Mouse (Mus musculus) 3134 (cell line): ENCODE results near the gene Rnf34.
A peak's percentile ranks its signal among the peaks of the same experiment; 100 is the strongest.

Experiments used
- DNase-seq: peaks from one replicate; pipeline ENCODE4 v3.0.0-alpha.2; 2011; ENCODE audit warnings: low spot score; ENCODE audit not compliant: insufficient read length; ENCODE audit errors: extremely low read depth

The Rnf34 gene

DNA sequence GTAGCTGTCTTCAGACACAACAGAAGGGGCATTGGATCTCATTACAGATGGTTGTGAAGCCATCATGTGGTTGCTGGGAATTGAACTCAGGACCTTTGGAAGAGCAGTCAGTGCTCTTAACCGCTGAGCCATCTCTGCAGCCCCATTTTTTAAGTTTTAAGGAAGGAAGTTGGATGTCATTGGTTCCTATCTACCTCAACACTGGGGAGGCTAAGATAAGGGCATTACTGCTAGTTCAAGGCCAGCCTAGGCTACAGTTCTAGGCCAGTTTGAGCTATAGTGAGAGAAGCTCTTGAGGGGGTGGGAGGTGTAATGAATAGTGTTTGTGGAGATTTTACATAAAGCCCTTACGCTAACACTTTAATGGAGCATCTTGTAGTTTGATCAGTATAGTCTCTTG, 13.2 kb downstream of the Rnf34 start:
- DNase-seq: no peak

DNA sequence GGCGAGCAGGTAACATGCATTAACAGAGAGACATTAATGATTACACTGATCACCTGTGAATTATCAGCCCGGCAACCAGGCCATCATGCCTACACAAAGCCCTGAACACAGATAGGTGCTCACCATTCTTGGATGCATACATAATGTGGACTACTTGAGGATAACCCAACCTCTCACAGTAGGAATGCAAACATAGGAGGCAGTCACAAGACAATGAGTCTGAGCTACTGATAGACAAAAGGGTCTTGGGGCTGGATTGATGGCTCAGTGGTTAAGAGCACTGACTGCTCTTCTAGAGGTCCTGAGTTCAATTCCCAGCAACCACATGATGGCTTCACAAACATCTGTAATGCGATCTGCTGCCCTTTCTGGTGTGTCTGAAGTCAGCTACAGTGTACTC, 22.8 kb downstream of the Rnf34 start:
- no peak for DNase-seq

DNA sequence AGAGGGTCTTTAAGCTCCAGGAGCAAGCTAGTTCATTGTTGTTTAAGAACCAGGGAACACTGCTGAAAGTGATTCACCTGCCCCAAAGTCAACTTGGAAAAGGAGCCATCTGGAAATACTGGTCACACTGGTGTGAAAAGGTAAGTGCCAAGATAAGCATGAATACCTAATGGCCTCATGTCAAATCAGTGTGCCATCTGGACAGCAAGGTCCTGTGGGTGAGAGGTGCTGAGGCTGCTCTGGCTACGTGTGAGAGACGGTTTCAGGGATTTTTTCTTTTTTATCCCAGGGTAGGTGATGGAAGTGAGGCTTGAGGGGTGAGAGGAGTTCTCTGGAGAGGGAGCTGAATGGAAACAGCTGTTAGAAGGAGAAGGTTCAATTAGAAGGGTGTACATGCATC, 23.7 kb downstream of the Rnf34 start:
- no peak for DNase-seq

DNA sequence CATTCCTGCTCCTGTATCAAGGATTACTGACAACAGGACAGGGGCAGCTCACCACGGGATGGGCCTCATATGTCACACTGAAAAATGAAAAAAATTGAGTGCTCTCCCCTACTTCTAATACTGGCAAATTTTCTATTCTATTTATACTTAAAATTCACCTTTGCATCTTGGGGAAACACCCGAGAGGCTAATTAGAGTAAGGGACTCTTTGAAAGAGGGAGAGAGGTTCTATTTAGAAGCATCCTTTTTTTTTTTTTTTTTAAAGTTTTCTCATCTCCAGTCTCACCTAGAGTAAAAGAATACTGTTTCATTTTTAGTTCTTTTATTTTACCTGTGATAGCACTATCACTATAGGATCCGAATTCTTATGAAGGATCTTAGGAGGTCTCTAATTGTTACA, 24.5 kb downstream of the Rnf34 start:
- no peak for DNase-seq

DNA sequence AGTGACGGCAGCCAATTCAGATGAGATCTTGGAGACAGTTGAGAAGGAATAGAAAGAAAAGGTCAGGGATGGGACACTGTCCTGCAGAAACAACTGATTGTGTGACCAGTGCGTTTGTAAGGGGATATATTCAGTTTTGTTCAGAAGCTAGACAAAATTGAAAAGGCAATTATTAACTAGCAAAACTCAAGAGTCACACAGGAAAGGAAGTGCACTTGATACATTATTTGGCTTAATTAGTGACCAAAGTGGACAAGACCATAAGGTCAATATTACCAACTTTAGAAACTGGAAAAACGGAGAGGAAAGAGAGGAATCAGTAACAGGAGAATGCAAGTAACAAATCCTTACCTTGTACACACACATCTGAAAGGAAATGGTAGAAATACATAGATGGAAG, 26.8 kb downstream of the Rnf34 start:
- DNase-seq: no peak

DNA sequence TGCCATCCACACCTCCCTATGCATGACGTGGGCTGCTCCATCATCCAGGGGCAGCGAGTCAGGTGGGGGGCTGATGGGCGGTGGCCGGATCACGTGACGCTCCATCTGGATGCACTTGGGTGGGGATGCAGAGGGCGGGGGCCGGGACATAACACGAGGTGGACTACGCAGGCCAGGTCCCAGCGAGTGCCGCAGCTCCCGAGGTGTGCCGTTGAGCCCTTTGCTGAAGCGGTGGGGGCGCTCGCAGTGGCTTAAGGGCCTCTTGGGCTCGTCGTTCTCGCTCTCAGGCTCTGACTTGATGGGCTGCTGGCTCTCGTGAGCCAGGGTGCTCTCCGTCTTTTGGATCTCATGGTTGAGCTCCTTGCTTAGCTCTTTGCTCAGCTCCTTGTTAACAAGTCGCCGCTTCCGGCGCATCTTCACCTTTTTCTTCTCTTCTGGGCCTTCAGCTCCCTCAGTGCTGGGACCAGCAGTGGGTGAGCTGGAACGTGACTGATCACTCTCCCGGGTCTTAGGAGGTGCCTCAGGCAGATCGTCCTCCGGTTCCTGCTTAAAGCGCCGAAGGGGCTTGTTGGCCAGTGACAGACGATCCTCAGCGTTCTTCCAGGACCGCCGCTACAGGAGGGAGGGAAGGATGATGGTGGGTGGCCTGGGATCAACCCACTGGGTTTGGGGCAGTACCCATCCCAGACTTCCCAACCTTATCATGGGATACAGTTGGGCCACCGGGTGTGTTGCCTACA, 30.6 kb downstream of the Rnf34 start:
- DNase-seq: no peak

DNA sequence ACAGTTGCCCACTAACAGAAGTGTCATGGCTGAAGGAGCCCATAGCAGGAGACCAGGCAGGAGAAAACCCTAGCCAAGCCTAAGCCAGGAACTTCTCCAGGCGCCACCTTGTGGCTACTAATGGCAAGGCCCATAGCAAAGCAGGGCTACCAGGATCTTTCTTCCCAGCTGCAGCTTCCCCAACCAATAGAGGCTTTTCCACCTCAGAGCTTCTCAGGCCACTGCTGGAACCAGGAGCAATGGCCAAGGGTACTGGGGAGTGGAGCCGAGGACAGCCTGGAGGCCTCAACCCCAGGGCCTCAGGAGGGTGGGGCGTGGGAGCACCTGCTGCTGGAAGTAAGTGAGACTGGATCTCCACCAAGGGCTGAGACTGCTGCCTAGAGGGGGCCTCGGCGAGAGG, 31.5 kb downstream of the Rnf34 start:
- peak; percentile 30 for DNase-seq

DNA sequence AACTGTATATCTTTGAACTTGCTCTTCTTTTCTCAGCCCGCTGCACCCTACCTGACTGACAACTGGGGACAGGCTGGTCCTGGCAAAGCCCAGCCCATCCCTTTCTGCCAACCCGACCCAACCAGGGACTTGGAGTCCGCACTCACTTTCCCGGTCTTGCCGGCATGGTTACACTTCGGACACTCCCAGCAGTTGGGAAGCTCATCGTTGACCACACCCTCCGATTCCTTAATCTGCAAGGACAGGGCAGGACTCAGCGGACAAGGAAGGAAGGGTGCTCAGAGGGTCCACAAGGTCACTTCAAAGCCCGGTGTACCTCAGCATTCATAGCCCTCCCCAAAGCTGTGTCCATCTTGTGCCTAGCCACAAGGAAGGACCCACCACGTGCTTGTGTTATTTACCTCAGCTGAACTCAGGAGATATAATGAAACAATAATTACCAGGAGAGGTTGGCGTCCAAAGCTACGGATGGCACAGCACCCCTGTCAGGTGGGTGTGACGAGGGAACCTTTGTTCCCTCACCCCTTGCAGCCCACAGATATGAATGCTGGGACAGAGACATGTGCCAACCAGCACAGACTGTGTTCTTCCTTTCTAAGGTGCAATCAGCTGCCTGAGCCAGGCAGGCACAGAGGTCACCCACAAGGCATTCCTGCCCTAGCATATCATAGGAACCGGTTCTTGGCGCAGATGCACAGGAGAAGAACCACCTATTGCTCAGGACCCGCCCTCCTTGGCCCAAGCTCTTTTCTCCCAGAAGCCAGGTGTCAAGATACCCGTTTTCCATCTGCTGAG, 32.6 kb downstream of the Rnf34 start:
- DNase-seq: no peak

DNA sequence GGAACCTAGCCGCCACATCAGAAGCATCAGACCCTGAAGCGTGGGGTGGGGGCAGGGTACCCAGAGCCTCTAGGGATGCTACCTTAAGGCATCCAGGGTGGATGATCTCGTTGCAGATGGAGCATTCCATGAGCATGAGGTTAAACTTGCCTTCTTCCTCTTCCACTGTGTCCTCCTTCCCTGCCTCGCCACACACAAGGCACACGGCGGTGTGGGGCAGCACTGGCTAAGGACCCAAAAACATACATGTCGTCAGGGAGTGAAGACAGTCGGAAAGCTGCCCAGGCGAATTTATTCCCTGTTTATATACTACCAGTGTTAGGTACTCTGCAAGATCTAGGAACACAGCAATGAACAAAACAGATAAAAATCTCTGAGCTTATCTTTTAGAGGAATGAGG, 33.4 kb downstream of the Rnf34 start:
- no peak for DNase-seq

DNA sequence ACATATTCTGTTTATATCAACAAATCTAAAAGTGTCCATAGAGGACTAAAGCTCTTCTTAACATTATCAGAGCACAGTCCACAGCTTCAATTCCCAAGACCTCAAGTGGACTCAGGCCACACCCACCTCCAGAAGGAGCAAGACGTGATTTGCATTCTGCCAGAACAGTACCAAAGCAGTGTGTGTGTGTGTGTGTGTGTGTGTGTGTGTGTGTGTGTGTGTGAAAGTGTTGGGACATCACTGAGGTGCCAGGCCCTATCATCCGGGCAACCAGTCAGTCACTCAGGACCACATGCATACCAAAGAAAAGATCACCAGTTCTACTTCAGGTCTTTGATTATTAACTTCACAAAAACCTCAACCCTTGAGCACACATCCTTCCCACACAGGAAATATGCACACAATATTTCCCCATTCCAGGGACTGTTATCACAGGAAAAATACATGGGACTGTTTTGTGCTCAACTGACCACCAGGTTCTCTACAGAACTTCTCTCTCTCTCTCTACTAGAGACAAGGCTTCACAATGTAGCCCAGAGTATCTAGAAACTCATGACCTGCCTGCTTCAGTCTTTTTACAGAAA, 33.9 kb downstream of the Rnf34 start:
- DNase-seq: no peak

DNA sequence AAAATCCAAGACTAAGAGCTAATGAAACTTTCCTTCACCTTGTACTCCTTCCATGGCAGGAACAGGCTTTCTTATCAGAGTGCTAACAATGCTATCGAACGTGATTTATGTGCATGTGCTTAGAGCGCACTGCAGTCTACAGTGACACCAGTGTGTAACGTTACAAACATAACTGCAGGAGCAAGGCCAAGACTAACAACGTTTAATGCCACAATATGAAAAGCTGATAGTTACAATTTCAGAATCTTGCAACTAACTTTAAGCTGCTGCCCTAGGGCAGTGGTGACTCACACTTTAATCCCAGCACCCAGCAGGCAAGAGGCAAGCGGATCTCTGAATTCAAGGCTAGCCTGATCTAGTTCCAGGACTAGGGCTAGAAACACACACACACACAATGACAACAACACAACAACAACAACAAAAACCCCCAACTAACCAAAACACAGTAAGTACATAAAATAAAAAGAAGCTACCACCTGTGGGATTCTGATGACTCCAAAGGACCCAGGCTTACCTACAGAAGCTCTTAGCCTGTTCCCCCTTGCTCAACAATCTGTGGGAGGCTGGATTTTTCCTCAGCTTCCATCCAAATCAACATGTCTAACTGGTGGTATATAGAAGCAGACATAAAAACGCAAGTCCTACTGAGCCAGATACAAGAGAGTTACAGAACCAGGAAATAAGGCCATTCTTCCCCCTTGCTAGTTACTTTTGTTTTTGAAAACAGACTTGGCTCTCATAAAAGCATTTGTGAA, 34.9 kb downstream of the Rnf34 start:
- DNase-seq: peak; percentile 42

DNA sequence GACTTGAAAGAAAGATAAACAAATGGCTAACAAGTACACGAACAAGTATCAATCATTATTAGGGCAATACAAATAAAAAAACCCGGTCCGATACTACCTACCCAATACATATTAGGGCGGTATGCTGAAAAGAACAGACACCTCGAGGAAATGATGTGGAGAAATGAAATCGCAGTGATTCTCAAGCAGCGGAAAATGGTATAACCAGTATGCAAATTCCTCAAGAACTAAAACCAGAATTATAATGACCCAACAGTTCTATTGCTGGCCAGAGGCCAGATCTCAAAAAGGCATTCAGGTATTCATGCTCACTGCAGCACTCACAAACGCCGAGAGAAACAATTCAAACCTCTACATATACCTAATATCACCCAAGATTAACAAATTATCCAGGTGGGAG, 37.2 kb downstream of the Rnf34 start:
- DNase-seq: no peak

DNA sequence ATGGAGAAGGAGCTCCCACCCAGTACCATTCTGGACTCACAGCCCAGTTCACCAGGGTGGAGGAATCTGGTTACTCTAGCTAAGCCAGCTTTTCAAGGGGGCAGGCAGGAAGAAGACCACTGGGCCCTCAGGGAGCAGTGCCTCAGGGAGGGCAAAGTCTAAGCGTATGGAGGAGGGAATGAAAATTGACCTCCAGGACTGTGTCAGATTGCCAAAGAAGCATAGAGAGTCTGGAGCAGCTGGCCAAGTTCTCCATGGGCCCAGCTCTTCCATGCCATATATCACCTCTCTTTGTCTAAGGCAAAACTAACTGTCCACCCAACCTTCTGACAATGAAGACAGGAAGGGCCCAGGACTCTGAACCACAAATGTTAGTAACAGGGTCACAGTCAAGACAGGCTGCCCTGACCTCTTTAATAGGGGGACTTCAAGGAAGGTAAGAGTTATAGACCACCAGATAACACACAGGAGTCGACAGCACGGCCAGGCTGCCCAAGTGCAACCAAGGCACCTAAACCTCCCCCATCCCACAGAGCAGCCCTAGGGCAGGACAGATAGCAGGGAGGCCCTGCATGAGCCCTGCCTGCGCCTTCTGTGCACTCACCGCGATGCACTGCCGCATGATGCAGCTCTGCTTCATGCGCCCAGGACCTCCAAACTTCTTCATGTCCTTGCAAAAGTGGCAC, 38.2 kb downstream of the Rnf34 start:
- no peak for DNase-seq

DNA sequence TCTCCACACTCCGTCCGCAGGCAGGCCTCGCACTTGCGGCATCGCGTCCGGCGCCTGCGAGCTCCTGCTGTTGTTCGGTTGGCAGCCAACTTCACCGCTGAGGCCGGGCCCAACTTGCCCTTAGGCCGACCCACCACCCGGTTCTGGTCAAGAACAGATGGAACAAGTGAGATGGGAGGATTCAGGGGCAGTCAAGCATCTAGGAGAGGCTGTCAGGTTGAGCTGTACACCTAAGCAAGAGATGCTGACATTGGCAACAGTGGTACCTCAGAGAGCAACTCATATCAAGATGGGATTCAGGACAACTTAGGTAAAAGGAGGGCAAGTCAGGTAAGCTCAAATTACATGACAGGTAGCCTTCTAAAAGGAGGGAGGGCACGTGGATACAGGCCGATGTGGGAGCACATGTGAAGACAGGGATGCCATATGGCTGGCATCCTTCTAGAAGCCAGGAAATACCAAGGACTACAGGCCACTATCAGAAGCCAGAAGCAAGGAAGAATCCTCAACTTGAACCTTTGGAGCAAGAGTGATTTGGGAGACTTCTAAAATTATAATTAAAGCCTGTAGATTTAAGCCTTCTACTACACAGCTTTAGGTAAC, 38.9 kb downstream of the Rnf34 start:
- no peak for DNase-seq

DNA sequence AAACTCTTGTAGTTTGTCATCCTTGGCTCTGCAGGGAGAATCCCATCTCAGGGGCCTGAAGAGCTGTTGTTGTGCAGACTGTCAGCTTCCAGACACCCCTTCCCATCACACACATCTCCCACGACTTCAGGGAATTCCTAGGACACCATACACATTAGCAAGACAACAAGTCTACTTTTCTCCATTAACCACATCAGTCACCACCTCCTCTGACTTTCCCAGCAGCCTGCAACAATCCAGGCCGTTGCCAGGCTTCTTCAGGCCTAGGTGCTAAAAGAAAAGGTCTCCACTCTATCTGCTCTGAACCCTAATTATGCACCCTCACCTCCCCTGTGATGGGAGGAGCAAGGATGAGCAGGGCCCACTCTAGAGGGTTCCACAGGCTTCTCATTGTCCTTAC, 40.5 kb downstream of the Rnf34 start:
- no peak for DNase-seq

DNA sequence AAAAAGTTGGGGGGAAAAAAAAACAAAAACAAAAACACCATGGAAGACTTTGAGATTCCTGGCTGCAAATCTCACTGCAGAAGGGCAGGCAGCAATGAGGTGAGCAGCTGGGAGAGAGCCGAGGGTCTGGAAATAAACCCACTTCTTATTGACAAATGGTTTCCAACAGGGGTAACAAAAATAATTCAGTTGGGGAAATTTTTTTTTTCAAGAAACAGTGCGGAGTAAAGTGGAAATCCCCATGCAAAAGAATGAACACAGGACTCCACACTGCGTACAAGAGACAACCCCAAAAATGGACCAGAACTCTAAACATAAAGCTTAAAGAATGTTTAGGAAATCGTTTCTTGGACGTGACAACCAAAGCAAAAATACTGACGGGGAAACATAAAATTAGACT, 43.4 kb downstream of the Rnf34 start:
- DNase-seq: no peak

DNA sequence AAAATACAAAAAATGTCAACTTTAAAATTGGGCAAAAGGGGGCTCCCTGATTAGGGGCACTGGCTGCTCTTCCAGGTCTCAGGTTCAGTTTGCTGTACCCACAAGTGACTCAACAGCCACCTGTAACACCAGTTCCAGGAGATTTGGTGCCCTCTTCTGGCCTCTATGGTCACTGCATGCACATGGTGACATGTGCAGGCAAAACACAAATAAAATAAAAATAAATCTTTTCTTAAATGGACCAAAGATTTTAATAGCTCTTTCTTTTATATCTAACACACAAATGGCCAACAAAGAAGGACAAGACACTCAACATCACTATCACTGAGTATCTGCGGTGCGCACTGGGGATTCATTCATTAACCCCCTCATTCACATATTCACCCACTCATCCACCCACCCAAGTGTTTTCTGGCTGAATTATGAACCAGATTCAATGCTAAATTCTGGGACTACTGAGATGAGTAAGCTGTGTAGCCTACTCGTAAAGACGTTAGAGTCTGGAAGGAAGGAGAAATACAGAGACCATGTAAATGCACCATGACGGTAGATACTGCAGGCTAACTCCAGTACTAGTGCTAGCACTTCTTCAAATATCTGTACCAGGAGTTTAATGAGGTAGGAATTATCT, 44.3 kb downstream of the Rnf34 start:
- no peak for DNase-seq

DNA sequence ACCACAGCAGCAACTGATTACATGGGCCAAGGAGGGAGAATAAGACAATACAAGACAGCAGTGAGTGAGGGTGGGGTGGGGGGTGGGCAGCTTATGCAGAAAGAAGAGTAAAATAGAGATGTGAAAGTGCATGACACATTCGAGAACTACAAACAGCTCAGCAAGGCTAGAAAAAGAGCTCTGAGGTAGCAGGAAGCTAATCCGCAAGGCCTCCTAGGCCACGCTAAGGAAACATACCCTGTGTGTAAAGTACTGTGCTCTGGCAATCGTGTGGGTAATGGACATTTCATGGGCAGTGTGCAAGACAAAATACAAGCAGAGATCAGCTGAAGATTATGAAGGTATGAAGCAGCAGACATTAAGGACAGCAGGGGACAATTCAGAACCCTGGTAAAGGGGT, 45.0 kb downstream of the Rnf34 start:
- no peak for DNase-seq

DNA sequence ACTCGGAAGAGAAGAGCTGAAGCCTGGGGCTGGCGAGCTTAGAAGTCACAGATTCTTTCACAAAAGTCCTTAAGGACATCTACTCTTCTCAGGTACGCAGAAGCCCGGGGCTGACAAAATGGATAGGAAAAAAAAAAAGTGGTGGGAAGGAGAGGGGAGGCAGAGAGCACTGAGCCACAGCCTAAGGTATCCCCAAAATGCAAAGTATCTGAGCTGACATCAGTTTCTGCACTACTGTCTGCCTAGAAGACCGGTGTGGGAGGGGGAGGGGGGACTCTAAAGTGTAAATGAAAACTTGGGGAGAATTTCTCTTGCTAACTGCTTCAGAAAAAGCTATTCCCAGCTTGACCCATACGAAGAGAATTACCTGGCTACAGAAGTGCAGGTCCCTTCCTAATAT, 48.3 kb downstream of the Rnf34 start:
- no peak for DNase-seq
